Mouse (Mus musculus) bone marrow macrophage, adult 2 months (primary cell): ENCODE measurements around the gene Fgfr2.

Experiments used
- CTCF ChIP-seq: IDR thresholded peaks from 2 replicates; pipeline ENCODE4 v1.5.1; 2012; ENCODE audit warnings: low read depth, mild to moderate bottlenecking, low read length, moderate library complexity
- POLR2A ChIP-seq: IDR thresholded peaks from 2 replicates; pipeline ENCODE4 v1.6.1; 2012; ENCODE audit warnings: mild to moderate bottlenecking, low read depth, low read length, borderline replicate concordance

DNA sequence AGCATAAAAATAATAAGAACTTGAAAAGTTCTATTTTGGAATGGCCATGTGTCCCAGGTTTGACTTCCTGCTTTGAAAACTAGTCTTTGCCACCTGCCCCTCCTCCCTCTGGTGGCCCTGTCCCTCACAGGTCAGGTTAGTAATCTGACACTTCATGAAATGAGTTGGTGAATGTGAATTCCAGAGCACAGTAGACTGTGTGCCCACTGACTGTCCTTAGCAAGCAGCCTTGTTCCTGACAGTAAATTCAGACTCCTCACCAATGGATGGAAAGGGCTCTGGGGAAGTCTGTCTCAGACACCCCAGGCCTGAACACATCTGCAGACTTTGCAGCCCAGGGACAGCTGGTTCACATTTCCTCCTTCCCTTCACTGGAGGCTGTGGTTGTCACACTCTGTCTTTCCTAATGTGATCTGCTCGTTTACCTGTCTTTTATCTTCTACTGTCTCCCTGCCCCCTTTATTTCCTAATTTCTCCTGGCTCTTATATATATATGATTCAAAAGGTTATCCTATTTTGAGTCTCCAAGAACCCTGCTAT, 919.0 kb downstream of the Fgfr2 start:
- TF ChIP-seq POLR2A (no peak), CTCF (no peak)
